Mouse (Mus musculus): ENCODE results near the gene Muc13. TPM values are rescaled to one million over a fixed set of nuclear protein-coding genes. Genes with fewer than 3 reads are reported as not detected.

The Muc13 gene
- polyA plus RNA-seq (2012; rRNA removed): 0.64 and 1.4 TPM in 2 replicates

GRCm38 (mm10) chr16:33793846-33794791 is at the start of gene Muc13:
Gene Muc13, plus strand, starts transcription at chr16:33794037.

GRCm38 (mm10) chr16:33829301-33829831 is 35.5 kb downstream of the Muc13 start, which contains the start of gene Itgb5:
Gene Itgb5, plus strand, starts transcription at chr16:33829665.

Other genes starting within 250 kb of the Muc13 start
- gene Heg1, start 109.7 kb upstream of the Muc13 start, polyA plus RNA-seq (2012; rRNA removed): 5.0 and 7.0 TPM in 2 replicates
- 30.5 and 32.1 TPM in 2 replicates for gene Itgb5, start 35.6 kb downstream of the Muc13 start, polyA plus RNA-seq (2012; rRNA removed)
- 2.3 and 3.3 TPM in 2 replicates for gene Umps, start 173.0 kb downstream of the Muc13 start, polyA plus RNA-seq (2012; rRNA removed)

All from stomach, adult 2 months (tissue).